Comparison of ENCODE assay signal across 13 mouse cellular contexts in the genomic region with DNA sequence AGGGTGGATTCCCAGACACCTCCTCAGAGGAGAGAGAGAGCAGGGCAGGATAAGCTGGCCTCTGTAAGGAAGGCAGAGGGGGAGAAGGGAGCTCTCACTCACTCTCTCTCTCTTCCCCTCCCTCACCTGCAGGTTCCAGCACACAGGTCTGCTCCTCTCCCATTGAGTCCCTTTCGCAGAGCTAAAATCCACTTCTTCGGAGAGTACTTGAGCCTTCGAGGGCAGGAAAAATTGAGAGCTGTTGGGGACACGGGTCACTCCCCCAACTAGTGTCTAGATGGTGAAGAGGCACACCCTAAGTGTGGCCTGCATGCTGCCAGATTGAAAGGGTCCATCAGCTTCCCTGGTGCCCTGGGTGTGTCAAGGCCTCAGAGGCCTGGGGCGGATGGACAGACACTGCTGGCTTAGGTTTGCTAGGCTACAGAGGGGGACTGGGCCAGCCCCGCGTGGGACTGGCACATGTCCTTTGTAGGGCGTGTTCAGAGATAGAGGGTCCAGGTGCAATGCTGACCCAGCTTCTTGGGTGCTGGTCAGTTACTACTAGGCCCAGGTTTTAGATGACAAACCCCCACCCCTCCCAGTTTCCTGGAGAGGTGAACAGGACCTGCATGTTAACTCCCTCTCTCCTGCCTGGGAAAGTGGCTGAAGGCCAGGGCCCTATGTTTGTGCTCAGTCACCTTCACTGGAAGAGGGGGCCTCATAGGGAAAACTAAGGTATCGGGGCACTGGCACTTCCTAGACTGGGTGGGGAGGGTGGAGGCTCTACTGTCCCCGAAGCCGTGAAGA. TPM values are rescaled to one million over a fixed set of nuclear protein-coding genes. Genes with fewer than 3 reads are reported as not detected.
A peak's percentile ranks its signal among the peaks of the same experiment; 100 is the strongest.
DNase-seq lines count a peak whose midpoint lies in the region; ATAC-seq lines count a peak whose summit lies in the region.
"Had no signal": no experiment of that assay in that cellular context is flagged by ENCODE, and none has a peak within 500 bp of the region (broad histone marks: within the 10 kb centered on the region; RNA-seq: fewer than 3 reads in every experiment).

No protein-coding gene starts in this region.

- ATAC-seq in forebrain, embryonic 14.5 days, result no peak
- no peak for ATAC-seq in forebrain, embryonic 16.5 days
- peak; percentile 43 for ATAC-seq in kidney, embryonic 16.5 days (ENCODE audit: low FRiP score, low TSS enrichment)
- no peak for ATAC-seq in neural tube, embryonic 13.5 days (ENCODE audit: low read depth)

- no peak overlapping the region for H3K4me2 ChIP-seq in forebrain, embryonic 14.5 days (ENCODE audit: low read length)
- H3K4me2 ChIP-seq in forebrain, embryonic 16.5 days (ENCODE audit: low read length), result no peak overlapping the region
- no peak overlapping the region for H3K4me2 ChIP-seq in kidney, embryonic 16.5 days (replicated peaks; ENCODE audit: low read depth, low read length)
- no peak overlapping the region for H3K4me2 ChIP-seq in neural tube, embryonic 13.5 days

- no peaks in the 10 kb centered on the region for H3K27me3 ChIP-seq in forebrain, embryonic 14.5 days (replicated peaks; ENCODE audit: control insufficient read depth, insufficient read depth, low read length)
- no peaks in the 10 kb centered on the region for H3K27me3 ChIP-seq in forebrain, embryonic 16.5 days (replicated peaks; ENCODE audit: control insufficient read depth, insufficient read depth, low read length)
- no peaks in the 10 kb centered on the region for H3K27me3 ChIP-seq in kidney, embryonic 16.5 days (ENCODE audit: insufficient read depth, low read length)
- H3K27me3 ChIP-seq in neural tube, embryonic 13.5 days, result no peaks in the 10 kb centered on the region
- H3K27me3 ChIP-seq: megakaryocyte, embryonic 14.5 days had no signal

- H3K9ac ChIP-seq in forebrain, embryonic 14.5 days (ENCODE audit: low read length), result no peak overlapping the region
- H3K9ac ChIP-seq in forebrain, embryonic 16.5 days (replicated peaks; ENCODE audit: low read depth, low read length), result no peak overlapping the region
- no peak overlapping the region for H3K9ac ChIP-seq in kidney, embryonic 16.5 days (replicated peaks; ENCODE audit: low read length)
- H3K9ac ChIP-seq in neural tube, embryonic 13.5 days, result no peak overlapping the region

- H3K4me1 ChIP-seq in forebrain, embryonic 14.5 days (ENCODE audit: control insufficient read depth, insufficient read depth, low read length), result peaks cover 6% of the 10 kb centered on the region; the same call in 1 of the 2 replicates
- peaks cover 16% of the 10 kb centered on the region for H3K4me1 ChIP-seq in forebrain, embryonic 16.5 days (replicated peaks; ENCODE audit: control insufficient read depth, insufficient read depth, low read length)
- H3K4me1 ChIP-seq in kidney, embryonic 16.5 days (ENCODE audit: insufficient read depth, low read length), result peaks cover 31% of the 10 kb centered on the region
- peaks cover 14% of the 10 kb centered on the region; the same call in 1 of the 2 replicates for H3K4me1 ChIP-seq in neural tube, embryonic 13.5 days (replicated peaks)

- H3K27ac ChIP-seq in forebrain, embryonic 14.5 days (ENCODE audit: low read depth, low read length), result peak overlapping the region; percentile 74; the same call in 1 of the 2 replicates
- no peak overlapping the region for H3K27ac ChIP-seq in forebrain, embryonic 16.5 days (ENCODE audit: low read length)
- H3K27ac ChIP-seq in kidney, embryonic 16.5 days (ENCODE audit: low read length), result peak overlapping the region; percentile 76
- 0 out of 2 replicates have a peak overlapping the region, but pooled peaks have one; percentile 28 for H3K27ac ChIP-seq in neural tube, embryonic 13.5 days (replicated peaks)
- H3K27ac ChIP-seq: heart, embryonic 10.5 days; limb, embryonic 10.5 days had no signal

- 92% methylated on average over 11 of the region's 11 CpGs for WGBS in forebrain, embryonic 14.5 days
- WGBS in forebrain, embryonic 16.5 days, result 89% methylated on average over 11 of the region's 11 CpGs
- 70% methylated on average over 11 of the region's 11 CpGs for WGBS in kidney, embryonic 16.5 days
- 88% methylated on average over 11 of the region's 11 CpGs for WGBS in neural tube, embryonic 13.5 days

- no peaks in the 10 kb centered on the region for H3K9me3 ChIP-seq in forebrain, embryonic 14.5 days (replicated peaks; ENCODE audit: control insufficient read depth, low read length)
- no peaks in the 10 kb centered on the region for H3K9me3 ChIP-seq in forebrain, embryonic 16.5 days (ENCODE audit: control insufficient read depth, low read length)
- H3K9me3 ChIP-seq in kidney, embryonic 16.5 days (ENCODE audit: low read length), result 0 out of 2 replicates have a peak, but pooled peaks cover 5% of the 10 kb centered on the region
- H3K9me3 ChIP-seq in neural tube, embryonic 13.5 days, result no peaks in the 10 kb centered on the region
- H3K9me3 ChIP-seq: heart, embryonic 10.5 days; limb, embryonic 10.5 days; megakaryocyte, embryonic 14.5 days had no signal

- H3K36me3 ChIP-seq in forebrain, embryonic 14.5 days (ENCODE audit: control insufficient read depth, insufficient read depth, low read length), result peaks cover 58% of the 10 kb centered on the region
- H3K36me3 ChIP-seq in forebrain, embryonic 16.5 days (ENCODE audit: control insufficient read depth, insufficient read depth), result peaks cover 29% of the 10 kb centered on the region
- peaks cover 26% of the 10 kb centered on the region for H3K36me3 ChIP-seq in kidney, embryonic 16.5 days (ENCODE audit: insufficient read depth, low read length)
- H3K36me3 ChIP-seq in neural tube, embryonic 13.5 days, result peaks cover 61% of the 10 kb centered on the region

- DNase-seq in forebrain, embryonic 14.5 days (ENCODE audit: low spot score), result no peak
- no peak for DNase-seq in kidney, adult 8-10 months
- DNase-seq in neural tube, embryonic 10.5 days (ENCODE audit: extremely low spot score, low spot score), result no peak
- no peak for DNase-seq in adrenal gland, postnatal 36 days
- no peak for DNase-seq in right cerebral cortex, postnatal 4 days
- DNase-seq: thymus, postnatal 36 days had no signal

- H3K4me3 ChIP-seq in forebrain, embryonic 14.5 days (ENCODE audit: low read depth, low read length), result no peak overlapping the region
- H3K4me3 ChIP-seq in forebrain, embryonic 16.5 days (replicated peaks; ENCODE audit: low read length), result no peak overlapping the region
- no peak overlapping the region for H3K4me3 ChIP-seq in kidney, embryonic 16.5 days (ENCODE audit: low read length)
- H3K4me3 ChIP-seq in neural tube, embryonic 13.5 days, result no peak overlapping the region
- H3K4me3 ChIP-seq: heart, embryonic 10.5 days; limb, embryonic 10.5 days; megakaryocyte, embryonic 14.5 days had no signal

RNA-seq across cellular contexts. Expression of gene Pdk2, which starts 15.7 kb away (rescaled TPM):
- polyA plus RNA-seq in forebrain, embryonic 14.5 days (2014; fragmentation: Nextera tagmentation; extraction: Ambion mirVana), result 20.1 and 24.2 TPM in 2 replicates
- polyA plus RNA-seq in forebrain, embryonic 16.5 days (2015; fragmentation: Nextera tagmentation; extraction: Ambion mirVana), result 27.6 and 29.2 TPM in 2 replicates
- 72.3 and 85.2 TPM in 2 replicates for polyA plus RNA-seq in kidney, embryonic 16.5 days (2015; fragmentation: Nextera tagmentation; extraction: Ambion mirVana)
- 26.2 and 27.6 TPM in 2 replicates for polyA plus RNA-seq in neural tube, embryonic 13.5 days (2015; fragmentation: Nextera tagmentation; extraction: Ambion mirVana)
- 100 to 1,000 TPM in 1 of 2 experiments, 10 to 100 TPM in 1; 70.0 to 103 TPM for total RNA-seq in adrenal gland, postnatal 36 days (2021)

RNA-seq across cellular contexts. Expression of gene Samd14, which starts 15.7 kb away (rescaled TPM):
- polyA plus RNA-seq in forebrain, embryonic 14.5 days (2014; fragmentation: Nextera tagmentation; extraction: Ambion mirVana), result 81.7 and 96.5 TPM in 2 replicates
- polyA plus RNA-seq in forebrain, embryonic 16.5 days (2015; fragmentation: Nextera tagmentation; extraction: Ambion mirVana), result 123 and 134 TPM in 2 replicates
- polyA plus RNA-seq in kidney, embryonic 16.5 days (2015; fragmentation: Nextera tagmentation; extraction: Ambion mirVana), result 19.2 and 21.2 TPM in 2 replicates
- polyA plus RNA-seq in neural tube, embryonic 13.5 days (2015; fragmentation: Nextera tagmentation; extraction: Ambion mirVana), result 133 and 151 TPM in 2 replicates
- total RNA-seq in adrenal gland, postnatal 36 days (2021), result 1 to 10 TPM; 3.2 to 3.4 TPM

RNA-seq across cellular contexts. Expression of gene Ppp1r9b, which starts 34.6 kb away (rescaled TPM):
- polyA plus RNA-seq in forebrain, embryonic 14.5 days (2014; fragmentation: Nextera tagmentation; extraction: Ambion mirVana), result 20.8 and 21.8 TPM in 2 replicates
- polyA plus RNA-seq in forebrain, embryonic 16.5 days (2015; fragmentation: Nextera tagmentation; extraction: Ambion mirVana), result 22.0 and 22.4 TPM in 2 replicates
- 9.9 and 10.7 TPM in 2 replicates for polyA plus RNA-seq in kidney, embryonic 16.5 days (2015; fragmentation: Nextera tagmentation; extraction: Ambion mirVana)
- polyA plus RNA-seq in neural tube, embryonic 13.5 days (2015; fragmentation: Nextera tagmentation; extraction: Ambion mirVana), result 18.0 and 19.3 TPM in 2 replicates
- 100 to 1,000 TPM; 119 to 120 TPM for total RNA-seq in adrenal gland, postnatal 36 days (2021)

RNA-seq across cellular contexts. Expression of gene Sgca, which starts 49.3 kb away (rescaled TPM):
- not detected in 2 replicates for polyA plus RNA-seq in forebrain, embryonic 14.5 days (2014; fragmentation: Nextera tagmentation; extraction: Ambion mirVana)
- 0.19 and 0.58 TPM in 2 replicates for polyA plus RNA-seq in forebrain, embryonic 16.5 days (2015; fragmentation: Nextera tagmentation; extraction: Ambion mirVana)
- 0.19 and 0.71 TPM in 2 replicates for polyA plus RNA-seq in kidney, embryonic 16.5 days (2015; fragmentation: Nextera tagmentation; extraction: Ambion mirVana)
- 1.8 TPM in 1 of 2 replicates, not detected in the other for polyA plus RNA-seq in neural tube, embryonic 13.5 days (2015; fragmentation: Nextera tagmentation; extraction: Ambion mirVana)
- total RNA-seq in adrenal gland, postnatal 36 days (2021), result not detected
- polyA plus RNA-seq: neural tube, embryonic 14.5 days had no signal

RNA-seq across cellular contexts. Expression of gene Itga3, which starts 51.2 kb away (rescaled TPM):
- 4.1 and 4.8 TPM in 2 replicates for polyA plus RNA-seq in forebrain, embryonic 14.5 days (2014; fragmentation: Nextera tagmentation; extraction: Ambion mirVana)
- 6.3 and 8.5 TPM in 2 replicates for polyA plus RNA-seq in forebrain, embryonic 16.5 days (2015; fragmentation: Nextera tagmentation; extraction: Ambion mirVana)
- polyA plus RNA-seq in kidney, embryonic 16.5 days (2015; fragmentation: Nextera tagmentation; extraction: Ambion mirVana), result 25.5 and 25.8 TPM in 2 replicates
- 12.0 and 12.1 TPM in 2 replicates for polyA plus RNA-seq in neural tube, embryonic 13.5 days (2015; fragmentation: Nextera tagmentation; extraction: Ambion mirVana)
- total RNA-seq in adrenal gland, postnatal 36 days (2021), result 10 to 100 TPM; 38.0 to 56.7 TPM
